Mouse (Mus musculus): ENCODE results near the gene Slc16a14.
"Not testable (repeated sequence)": the region's sequence is repeated elsewhere in the genome, so short reads cannot be mapped to it uniquely, and the experiment has no call there.

The Slc16a14 gene

GRCm38 (mm10) chr1:84934503-84935333 is at the start of gene Slc16a14:
Slc16a14 (minus strand) TSS chr1:84935134.
- DNase-seq (ENCODE audit: low spot score) = peak; percentile 64

GRCm38 (mm10) chr1:84961779-84962178 is 26.8 kb upstream of the Slc16a14 start:
- not testable (repeated sequence) for DNase-seq (ENCODE audit: low spot score)

GRCm38 (mm10) chr1:84957713-84958112 is 22.8 kb upstream of the Slc16a14 start:
- DNase-seq (ENCODE audit: low spot score) = not testable (repeated sequence)

GRCm38 (mm10) chr1:84956771-84957170 is 21.8 kb upstream of the Slc16a14 start:
- DNase-seq (ENCODE audit: low spot score) = not testable (repeated sequence)

- no peak for DNase-seq (ENCODE audit: low spot score)
Observed at GRCm38 (mm10) chr1:84952456-84953181, 17.7 kb upstream of the Slc16a14 start.

- DNase-seq (ENCODE audit: low spot score) = no peak
Observed at GRCm38 (mm10) chr1:84951566-84951965, 16.6 kb upstream of the Slc16a14 start.

- no peak for DNase-seq (ENCODE audit: low spot score)
Observed at GRCm38 (mm10) chr1:84947390-84947789, 12.5 kb upstream of the Slc16a14 start.

GRCm38 (mm10) chr1:84945950-84946349 is 11.0 kb upstream of the Slc16a14 start:
- no peak for DNase-seq (ENCODE audit: low spot score)

GRCm38 (mm10) chr1:84943549-84943948 is 8.6 kb upstream of the Slc16a14 start:
- no peak for DNase-seq (ENCODE audit: low spot score)

- DNase-seq (ENCODE audit: low spot score) = no peak
Observed at GRCm38 (mm10) chr1:84942666-84943065, 7.7 kb upstream of the Slc16a14 start.

GRCm38 (mm10) chr1:84940322-84940721 is 5.4 kb upstream of the Slc16a14 start:
- DNase-seq (ENCODE audit: low spot score) = no peak

GRCm38 (mm10) chr1:84939466-84939865 is 4.5 kb upstream of the Slc16a14 start:
- DNase-seq (ENCODE audit: low spot score) = no peak

- no peak for DNase-seq (ENCODE audit: low spot score)
Observed at GRCm38 (mm10) chr1:84936716-84937510, 2.0 kb upstream of the Slc16a14 start.

- no peak for DNase-seq (ENCODE audit: low spot score)
Observed at GRCm38 (mm10) chr1:84935668-84936067, 734 bp upstream of the Slc16a14 start.

GRCm38 (mm10) chr1:84934151-84934502 is 807 bp downstream of the Slc16a14 start:
- DNase-seq (ENCODE audit: low spot score) = peak; percentile 36

GRCm38 (mm10) chr1:84933472-84934150 is 1.3 kb downstream of the Slc16a14 start:
- DNase-seq (ENCODE audit: low spot score) = peak; percentile 88

GRCm38 (mm10) chr1:84925599-84925998 is 9.3 kb downstream of the Slc16a14 start:
- DNase-seq (ENCODE audit: low spot score) = no peak

- no peak for DNase-seq (ENCODE audit: low spot score)
Observed at GRCm38 (mm10) chr1:84924134-84924533, 10.8 kb downstream of the Slc16a14 start.

- no peak for DNase-seq (ENCODE audit: low spot score)
Observed at GRCm38 (mm10) chr1:84923432-84923831, 11.5 kb downstream of the Slc16a14 start.

- no peak for DNase-seq (ENCODE audit: low spot score)
Observed at GRCm38 (mm10) chr1:84918865-84919264, 16.1 kb downstream of the Slc16a14 start.

GRCm38 (mm10) chr1:84915010-84915409 is 19.9 kb downstream of the Slc16a14 start:
- no peak for DNase-seq (ENCODE audit: low spot score)

- no peak for DNase-seq (ENCODE audit: low spot score)
Observed at GRCm38 (mm10) chr1:84912571-84912970, 22.4 kb downstream of the Slc16a14 start.

Measured in embryo, embryonic 10 days (tissue).